Mouse (Mus musculus): ENCODE measurements at regions not wholly inside any gene's neighbourhood (a gene's known extent, or its start where the extent isn't known, plus 50 kb on each side); places are given as distances from the start of the nearest gene placed in this dataset.

DNA sequence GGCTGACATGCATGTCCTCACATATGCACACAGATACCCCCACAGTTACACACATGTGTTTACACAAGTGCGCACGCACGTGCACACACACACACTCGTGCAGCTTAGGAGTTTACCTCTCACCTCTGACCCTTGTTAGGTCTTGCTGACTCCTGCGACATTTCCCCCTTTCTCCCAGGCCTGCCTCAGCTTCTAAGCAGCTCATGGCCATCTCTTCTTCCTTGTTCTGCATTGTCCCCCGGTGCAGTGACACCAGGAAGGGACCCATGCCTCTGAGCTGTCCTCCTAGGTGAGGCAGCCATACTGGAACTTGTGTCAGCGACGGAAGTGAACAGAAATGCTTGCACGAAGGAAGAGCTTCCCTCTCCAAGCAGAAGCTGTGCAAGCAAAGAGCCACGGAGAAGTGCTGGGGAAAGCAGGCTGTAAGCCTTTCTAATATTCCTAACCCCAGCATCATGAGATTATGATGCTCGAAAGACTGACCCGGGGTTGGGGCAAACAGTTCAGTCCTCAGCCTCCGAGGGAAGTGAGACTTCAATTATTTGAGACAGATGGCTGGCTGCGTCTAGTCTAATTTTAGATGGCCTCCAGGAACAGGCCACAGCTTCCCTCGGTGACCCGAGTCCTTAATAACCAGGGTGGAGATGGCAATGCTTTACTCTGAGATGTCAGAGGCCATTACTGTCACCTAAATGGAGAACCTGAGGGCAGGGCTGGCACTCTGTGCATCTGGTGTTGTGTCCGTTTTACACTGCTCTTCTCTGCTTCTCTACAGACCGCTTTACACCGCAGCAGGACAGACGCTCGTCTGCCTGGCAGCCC, 147.9 kb upstream of the Stt3b start:
- no peak for TF ChIP-seq GATA1 (IDR thresholded peaks at IDR 0.05; ENCODE audit: borderline replicate concordance, low read length)
- no peak for TF ChIP-seq FLI1 (IDR thresholded peaks at IDR 0.05; ENCODE audit: low read length)
